Mouse (Mus musculus) regulatory T cell (primary cell): ENCODE data around the gene Sdk2.

Experiments
- in situ Hi-C: fragments of 300-600 bp; cut with MboI, MseI; formaldehyde crosslinking; loops from one replicate; pipeline ENCODE4 v1.15.1; 2025; ENCODE audit warnings: high pct_unique_total_duplicates

Sdk2 gene

DNA sequence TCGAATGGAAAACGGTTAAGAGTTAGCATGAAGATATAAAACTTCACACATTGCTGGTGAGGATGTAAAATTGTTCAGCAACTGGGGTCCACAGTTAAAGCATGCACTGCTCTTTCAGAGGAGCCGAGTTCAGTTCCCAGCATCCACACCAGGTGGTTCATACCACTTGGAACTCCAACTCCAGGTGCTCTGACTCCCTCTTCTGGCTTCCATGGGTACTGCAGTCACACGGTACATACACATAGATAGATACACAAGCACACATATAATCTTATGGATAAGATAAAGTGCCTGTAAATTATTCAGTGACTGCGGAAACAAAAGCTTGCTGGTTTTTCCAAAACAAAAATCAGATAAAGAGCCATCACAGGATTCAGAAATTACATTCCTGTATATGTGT lies 19.9 kb downstream of the Sdk2 start:
- in situ Hi-C loops: no loop called here

DNA sequence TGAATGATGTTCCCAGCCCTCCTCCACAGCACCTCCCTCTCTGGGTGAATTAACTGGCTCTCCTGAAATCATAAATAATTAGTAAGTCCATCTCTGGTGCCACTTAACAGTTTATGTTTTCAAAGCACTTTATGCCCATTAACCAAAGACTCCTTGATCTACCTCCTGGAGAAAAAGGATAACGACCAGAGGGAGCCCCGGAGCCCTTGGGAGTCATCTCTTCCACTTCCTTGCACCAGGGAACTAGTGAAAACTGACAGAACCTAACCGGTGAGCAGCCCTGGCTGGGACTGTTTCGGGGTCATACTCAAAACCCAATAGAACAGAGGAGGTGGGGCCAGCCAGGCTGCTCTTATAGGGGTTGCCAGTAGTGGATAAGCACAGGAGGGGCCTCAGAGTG lies 22.5 kb downstream of the Sdk2 start:
- in situ Hi-C loops: no loop called here

DNA sequence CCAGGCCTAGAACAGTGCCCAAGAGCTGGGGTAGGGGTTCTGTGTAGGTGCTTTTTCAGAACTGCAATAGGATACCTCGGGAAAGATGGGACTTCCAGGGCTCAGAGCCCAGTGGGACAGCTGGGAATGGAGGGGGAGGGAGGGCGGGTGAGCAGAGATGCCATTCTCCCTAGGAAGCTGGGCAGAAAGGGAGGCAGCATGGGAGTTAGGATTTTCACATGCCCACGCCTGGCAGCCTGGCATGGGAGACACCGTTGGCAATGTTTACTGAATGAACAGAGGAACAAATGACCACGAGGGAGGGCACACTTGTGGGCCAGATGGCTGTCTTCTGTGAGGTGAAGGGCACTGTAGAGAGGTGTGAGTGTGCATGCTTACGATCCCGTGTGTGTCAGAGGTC lies 23.3 kb downstream of the Sdk2 start:
- in situ Hi-C loops: no loop called here

DNA sequence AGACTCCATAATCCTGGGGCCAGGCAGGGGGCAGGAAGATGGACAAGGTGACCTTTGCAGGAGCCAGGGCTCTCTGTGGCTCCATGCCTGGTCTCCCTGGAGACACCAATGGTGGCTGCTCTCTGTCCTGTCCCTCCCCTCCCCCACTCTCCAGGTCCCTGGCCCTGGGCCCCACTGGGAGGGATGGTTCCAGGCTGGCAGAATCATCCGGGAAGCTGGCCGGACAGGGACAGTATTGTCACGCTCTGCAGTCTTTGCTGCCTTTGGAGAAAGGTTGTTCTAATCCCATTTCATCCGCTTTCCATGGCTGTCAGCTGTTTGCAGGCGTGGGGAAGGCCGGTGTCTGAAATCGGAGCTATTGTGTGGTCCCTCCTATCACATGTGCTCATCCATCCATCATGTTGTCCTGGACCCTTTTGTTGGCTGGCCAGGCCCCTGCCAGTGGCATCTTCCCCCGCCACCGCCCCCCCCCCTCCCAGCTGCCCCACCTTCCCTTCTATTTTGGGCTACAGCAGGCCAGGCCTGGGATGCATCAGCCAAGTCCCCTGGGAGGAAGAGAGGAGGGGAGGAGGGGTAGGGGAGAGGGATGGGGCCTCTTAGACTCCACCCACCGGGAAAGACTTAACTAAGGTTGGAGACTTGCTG lies 26.3 kb downstream of the Sdk2 start:
- in situ Hi-C loops: no loop called here

DNA sequence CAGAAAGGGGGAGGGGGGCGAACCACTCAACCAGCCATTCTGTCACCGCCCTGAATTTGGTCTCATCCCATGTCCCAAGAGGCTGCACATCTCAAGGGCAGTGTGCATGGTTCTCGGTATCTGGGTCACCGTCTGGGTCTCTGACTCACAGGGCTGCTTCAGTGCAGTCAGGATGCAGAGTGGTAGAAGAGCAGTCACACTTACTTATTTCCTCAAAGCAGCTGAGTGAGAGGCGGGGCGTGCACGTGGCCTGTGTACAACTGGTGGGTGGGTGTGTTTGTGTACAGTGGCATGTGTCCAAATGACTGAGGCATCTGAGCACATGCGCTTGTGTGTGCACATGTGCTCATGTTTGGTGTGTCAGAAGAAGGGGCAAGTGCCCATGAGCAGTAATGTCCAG lies 28.8 kb downstream of the Sdk2 start:
- in situ Hi-C loops: no loop called here

DNA sequence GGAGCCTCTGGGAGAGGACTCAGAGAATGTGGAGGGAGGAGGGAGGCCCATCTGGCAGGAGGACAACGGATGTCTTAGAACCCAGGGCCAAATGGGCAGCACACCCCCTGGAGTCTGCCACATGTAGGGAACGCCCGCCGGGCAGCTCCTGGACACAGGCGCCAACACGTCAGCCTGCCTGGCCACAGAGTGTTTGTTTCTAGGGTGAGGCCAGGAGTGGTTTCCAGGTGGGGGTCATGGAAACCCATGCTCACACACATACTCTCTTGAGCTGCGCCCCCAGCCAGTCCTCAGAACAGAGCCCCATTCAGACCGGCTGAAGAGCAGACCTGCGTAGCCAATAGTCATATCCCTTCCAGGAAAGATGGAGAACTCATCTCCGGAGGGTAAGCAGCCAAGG lies 35.4 kb downstream of the Sdk2 start:
- in situ Hi-C loops: no loop called here

DNA sequence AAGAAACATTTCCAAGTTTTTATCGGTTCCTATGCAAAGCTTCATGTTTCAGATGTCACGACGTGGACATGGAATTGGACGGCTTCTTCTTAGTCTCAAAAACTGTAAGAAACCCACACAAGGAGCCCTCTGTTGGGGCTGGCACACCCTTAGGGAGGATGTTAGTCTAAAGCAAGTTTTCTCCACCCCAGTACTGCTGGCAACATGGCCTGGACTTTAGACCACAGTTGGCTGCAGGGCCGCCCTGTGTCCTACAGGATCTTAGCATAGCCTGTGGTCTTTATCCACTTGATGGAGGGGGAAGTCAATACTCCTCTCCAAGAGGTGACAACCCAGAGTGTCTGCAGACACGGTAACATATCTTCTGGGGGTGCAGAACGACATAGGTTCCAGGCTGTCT lies 36.6 kb downstream of the Sdk2 start:
- in situ Hi-C loops: no loop called here

DNA sequence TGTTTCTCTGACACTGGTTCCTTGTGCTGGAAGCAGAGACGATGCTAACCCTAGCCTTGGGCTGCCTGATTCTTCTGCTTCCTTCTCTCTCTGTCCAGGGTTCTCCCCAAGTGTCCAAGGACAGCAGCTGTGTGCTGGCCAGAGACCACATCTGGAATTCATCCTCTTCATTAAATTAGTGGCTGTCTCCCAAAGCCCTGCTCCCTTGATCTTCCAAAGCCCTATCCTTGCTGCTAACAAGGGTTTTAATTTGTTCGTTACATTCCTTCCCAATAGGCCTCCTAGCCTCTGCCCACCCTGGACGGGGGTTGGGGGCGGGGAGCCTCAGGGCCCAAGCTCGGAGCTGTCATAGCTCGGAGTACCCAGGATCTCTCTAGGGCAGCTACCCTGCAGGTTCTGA lies 38.3 kb downstream of the Sdk2 start:
- in situ Hi-C loops: no loop called here

DNA sequence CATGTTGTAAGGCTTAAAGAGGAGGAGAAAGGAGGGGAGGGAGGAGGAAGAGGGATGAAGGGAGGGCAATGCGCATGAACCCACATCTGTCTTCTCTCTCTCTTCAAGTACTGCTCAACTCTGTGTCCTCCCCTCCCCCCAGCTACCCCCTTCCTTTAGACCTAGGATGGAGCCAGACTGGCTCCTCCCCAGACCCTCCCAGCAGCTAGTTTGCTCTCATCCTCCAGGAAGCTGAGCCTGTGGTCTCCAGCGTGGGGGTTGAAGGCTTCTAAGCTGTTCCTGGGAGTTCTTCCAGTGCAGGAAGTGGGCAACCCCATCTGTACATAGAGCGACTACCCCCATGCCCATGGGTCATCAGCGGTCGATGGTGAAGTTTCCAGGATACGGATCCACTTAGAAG lies 38.8 kb downstream of the Sdk2 start:
- in situ Hi-C loops: no loop called here

DNA sequence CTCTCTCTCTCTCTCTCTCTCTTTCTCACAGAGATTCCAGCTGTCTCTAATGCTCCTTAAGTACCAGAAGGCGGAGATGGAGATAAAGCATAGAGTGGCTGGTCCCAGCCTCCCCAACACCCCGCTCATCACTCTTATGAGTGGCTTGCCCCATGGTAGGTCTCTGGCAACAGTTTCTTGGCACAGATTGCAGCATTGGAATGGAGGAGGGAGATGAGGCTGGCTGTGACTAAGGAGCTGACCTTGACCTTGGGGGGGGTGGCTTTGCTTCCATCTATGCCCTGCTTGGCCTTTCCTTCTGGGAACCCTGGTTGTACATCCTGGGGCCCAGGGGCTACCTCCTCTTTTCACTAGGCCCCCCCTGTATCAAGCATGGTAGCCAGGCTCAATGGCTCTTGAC lies 41.8 kb downstream of the Sdk2 start:
- in situ Hi-C loops: no loop called here

DNA sequence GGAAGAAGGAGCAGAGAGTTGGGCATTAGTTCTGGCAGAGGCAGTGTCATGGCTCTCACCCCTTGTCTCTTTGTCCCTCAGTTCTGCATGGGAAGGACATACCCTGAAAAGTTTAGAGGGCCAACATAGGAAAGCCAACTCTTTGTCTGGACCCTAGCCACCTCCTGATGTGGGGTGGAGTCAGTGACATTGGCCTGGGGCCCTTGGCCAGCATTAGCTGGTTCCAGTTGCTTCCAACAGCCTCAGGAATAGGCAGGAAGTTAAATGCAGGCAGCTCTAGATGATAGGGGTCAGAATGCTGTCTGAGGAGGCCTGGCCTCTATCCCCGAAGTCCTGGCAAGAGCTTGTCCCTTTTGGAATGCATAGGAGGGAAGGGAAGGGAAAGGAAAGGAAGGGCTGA lies 42.9 kb downstream of the Sdk2 start:
- in situ Hi-C loops: no loop called here

DNA sequence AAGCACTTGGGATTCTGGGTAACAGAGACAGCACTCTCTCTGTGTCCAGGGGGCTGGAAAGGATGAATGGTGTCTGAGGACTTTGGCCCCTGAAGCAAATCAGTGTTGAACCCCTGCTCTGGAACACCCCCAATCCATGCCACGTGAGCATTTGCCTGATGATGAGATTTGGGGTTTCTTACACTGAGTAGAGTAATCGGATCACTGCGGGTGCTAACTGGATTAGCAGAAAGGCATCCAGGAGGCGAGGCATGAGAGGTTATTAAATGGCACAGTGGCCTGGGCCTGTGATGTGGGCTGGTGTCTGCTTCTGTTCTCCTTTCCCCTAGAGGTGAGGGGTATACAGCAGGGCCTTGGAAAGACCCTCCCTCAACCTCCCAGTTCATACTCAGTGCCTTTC lies 44.7 kb downstream of the Sdk2 start:
- in situ Hi-C loops: no loop called here

DNA sequence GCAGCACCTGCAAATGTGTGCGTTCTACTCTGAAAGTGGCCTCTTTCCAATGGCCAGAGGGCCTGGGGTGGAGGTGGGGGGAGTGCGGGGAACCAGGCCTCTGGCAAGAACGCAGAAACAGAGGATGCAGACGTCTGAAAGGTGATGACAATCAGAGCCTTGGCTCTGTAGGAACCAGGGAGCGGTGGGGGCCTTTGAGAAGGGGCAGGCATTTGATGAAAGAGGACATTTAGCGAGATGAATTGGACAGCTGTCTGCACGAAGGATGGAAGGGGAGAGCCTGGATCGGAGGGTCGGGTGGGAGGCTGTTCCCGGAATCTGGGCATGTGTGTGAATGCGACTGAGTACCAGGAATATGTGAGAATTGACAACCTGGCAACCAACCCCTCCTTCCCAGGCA lies 47.8 kb downstream of the Sdk2 start:
- in situ Hi-C loops: no loop called here

DNA sequence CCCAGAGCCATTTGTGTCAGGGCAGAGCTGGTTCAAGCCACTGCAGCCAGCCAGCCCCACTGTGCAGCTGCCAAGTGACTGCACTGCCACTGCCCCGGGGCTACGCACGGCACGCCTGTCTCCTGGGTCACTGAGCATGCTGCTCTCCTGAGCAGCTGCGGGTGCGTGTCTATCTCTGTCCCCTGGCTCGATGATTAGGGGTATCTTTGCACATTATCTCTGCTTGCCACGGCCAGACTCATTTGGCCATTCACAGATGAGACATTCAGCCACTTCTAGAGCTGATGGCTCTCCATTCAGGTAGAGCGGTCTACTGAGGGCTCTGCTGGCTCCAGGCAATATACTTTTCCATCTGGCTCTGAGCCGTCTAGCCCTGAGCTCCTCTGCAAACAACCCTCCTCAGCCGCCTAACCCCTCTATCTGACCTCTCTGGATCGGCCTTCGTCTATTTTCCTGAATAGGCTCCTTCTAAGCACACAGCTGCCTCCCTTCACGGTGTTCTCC lies 49.9 kb downstream of the Sdk2 start:
- in situ Hi-C loops: no loop called here

DNA sequence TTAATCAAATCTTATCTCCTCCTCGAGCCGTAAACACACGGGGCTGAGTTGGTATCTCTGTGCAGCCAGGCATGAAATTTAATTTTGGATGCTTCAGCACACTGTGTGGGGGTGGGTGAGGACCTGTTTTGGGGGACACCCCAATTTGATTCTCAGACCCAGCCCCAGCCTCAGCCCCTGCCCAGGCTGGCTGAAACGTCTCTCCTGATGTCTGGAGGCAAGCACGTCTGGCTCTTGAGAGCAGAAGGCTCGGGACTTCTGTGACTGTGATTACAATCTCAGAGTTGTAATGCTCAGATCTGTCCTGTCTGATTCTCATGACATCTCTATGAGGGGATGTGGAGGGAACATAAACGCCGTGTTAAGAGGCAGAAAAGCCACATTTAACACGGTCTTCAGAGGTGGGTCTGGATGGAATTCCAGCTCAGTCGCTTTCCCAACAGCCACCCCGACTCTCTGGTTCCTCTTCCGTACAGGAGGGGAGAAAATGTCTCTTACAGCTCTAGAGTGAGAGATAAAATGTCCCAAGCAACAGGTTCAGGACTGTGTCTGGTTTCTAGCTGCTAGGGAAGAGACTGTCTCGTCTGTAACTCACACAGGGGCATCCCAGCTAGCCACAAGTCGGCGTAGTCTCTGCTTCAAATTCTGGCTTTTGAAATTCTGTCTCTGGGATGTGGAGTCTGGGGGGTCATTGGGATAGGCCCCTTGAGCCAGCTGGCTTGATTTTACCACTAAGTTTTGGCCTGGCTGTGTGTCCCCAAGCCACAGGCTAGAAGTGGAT lies 50.5 kb downstream of the Sdk2 start:
- in situ Hi-C loops: no loop called here

DNA sequence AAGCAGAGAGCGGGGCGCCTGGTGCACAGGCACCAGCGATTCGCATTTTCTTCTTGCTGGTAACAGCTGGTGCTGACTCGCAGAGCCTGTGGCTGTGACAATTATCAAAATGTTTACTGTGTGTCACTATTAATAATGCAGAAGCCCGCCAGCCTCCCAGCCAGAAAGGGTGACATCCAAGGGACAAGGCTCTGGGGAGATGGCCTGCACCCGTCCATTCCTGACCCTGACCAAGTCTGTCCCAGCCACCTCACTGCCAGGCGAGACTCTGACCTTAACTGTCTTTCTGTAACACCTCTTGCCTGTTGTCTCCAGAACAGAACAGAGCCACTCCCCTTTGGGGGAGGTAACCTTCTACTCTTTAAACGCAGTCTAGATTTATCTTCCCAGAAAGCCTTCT lies 55.3 kb downstream of the Sdk2 start:
- in situ Hi-C loops: no loop called here

DNA sequence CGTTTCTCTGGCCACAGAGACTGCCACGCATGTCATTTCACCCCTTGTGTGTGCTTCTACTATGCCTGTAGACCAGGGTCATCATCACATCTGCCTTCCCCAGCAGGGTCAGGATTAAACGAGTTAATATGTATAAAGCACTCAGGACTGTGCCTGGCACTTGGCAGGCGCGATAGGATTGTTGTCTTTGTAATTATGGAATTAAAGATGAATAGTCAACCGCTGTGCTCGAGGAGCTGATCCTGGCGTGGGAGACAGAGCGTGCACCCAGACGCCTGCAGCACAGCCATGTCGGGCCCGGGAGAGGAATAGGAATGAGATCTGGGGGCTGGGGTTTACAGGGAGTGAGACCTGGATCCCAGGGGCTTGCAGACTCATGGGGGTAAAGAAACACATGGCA lies 61.0 kb downstream of the Sdk2 start:
- in situ Hi-C loops: no loop called here

DNA sequence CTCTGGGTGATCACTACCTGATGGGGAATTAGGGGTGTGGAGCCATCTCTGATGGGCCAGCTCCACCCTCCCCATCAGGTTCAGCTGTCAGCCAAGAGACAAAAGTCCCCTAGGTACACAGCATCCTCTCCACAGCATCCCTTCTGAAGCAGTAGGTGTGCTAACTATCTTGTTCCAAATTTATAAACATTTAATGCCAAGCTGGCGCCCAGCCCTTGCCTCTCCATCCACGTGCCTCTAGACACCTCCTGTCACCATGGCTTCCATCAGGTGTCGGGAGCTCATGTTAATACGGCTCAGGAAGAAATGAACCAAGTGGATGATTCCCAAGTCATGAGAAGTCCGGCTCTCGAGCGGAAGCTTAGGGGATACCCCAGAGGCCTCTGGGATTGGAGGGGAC lies 62.2 kb downstream of the Sdk2 start:
- in situ Hi-C loops: no loop called here

DNA sequence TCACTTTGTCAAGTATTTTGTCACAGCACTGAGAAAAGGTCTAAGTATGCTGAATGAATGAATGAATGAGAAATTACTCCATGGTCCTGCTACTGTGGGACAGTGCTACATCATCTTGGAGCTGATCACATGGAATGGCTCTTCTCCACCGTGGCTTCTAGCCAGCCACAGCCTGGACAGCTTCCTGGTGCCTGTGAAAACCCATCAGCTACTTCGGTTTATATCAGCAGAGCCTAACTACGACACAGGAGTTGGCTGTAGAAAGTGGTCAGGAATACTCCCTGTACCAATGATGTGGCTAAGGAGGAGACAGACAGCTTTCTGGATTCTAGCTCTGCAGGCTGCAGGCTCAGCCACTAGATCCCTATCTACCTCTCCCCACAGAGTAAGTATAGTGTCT lies 63.7 kb downstream of the Sdk2 start:
- in situ Hi-C loops: no loop called here

DNA sequence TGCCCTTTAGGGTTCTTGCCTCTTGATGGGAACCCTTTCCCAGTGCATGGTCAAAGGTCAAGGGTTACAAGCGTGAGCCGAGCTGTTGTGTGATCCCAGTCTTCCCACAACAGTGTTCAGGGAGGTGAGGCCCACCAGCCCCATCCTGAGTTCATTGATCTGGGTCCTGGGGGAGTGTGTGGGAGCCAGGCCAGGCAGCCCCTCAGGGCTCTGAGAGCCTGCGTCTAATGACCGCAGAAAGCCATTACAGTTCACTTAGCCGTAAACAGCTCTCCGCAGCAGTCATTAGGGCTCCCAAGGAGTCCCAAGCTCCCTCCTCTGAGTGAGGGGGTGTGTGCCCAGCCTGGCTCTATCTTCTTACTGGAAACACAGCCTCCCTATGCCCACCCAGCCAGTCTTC lies 66.8 kb downstream of the Sdk2 start:
- in situ Hi-C loops: no loop called here

DNA sequence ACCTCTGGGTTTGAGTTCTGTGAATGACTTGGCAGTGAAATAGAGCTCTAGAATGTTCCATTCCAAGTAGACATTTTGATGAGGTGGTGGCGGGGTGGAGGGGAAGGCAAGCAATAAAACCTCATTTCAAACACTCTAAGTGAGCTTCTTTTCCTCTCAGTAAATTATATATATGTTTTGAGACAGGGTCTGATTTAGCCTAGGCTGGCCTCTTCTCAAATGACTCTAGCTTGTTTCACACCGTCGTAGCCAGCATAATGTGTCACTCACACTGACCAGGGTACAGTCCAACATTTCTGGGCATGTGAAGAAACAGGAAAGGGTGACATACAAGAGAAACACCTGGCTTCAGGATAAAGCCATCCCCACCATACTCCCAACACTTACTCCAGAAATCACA lies 68.1 kb downstream of the Sdk2 start:
- in situ Hi-C loops: no loop called here

DNA sequence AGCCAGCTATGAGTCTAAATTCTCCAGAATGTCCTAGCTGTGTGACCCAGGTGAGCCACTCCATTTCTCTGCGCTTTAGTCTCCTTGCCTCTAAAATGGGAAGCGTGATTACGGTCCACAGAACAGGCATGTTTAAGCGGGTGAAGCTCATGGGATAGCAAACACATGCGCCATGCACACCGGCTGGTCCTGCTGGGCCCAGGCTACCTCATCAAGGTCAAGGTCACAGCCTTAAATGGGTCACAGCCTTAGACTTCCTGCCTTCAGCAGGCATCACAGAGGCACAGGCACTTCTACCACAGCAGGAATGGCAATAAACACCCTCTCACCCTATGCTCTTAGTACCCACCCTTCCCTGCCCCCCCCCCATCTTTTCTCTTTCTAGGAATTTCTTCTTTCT lies 72.9 kb downstream of the Sdk2 start:
- in situ Hi-C loops: no loop called here

DNA sequence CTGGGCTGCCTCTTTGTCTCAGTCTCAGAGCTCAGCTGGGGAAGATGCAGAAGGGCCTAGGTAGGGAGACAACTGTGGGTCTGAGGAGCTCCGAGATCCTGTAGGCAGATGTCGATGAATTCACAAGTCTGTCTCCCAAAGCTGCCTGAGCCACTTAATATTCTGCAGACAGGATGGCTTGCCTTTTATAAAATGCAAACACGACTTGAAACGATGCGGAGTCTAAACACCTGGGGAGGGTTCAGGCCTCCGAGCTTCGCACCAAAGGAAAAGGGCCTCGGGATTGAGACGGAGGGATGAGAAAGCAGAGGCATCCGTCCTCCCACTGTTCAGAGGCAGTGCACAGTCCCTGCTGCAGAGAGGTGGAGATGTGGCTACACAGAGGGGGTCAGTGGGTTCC lies 74.0 kb downstream of the Sdk2 start:
- in situ Hi-C loops: no loop called here

DNA sequence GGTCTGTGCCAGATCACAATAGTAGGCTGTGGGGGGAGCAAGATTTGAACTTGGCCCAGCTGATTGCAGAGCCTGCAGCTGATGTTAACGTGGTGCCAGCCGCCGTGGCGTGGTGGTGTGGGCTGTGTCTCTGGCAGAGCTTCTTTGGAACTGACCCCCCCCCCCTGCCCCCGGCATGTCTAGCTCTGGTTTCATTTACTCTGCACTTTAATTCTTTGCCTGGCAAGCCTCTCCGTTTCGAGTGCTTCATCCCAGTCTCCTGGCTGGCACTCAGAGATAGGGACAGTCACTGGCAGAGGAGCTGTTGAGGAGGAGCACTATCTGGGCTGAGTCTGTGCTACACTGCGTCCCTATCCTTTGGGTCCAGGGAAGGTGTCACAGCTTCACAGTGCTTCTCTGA lies 75.0 kb downstream of the Sdk2 start:
- in situ Hi-C loops: no loop called here
